Mouse (Mus musculus): ENCODE data around the gene Tmem19. TPM values are rescaled to one million over a fixed set of nuclear protein-coding genes. Genes with fewer than 3 reads are reported as not detected.
A peak's percentile ranks its signal among the peaks of the same experiment; 100 is the strongest.

The Tmem19 gene
- polyA plus RNA-seq, 1 experiment, result 28.3 TPM

DNA sequence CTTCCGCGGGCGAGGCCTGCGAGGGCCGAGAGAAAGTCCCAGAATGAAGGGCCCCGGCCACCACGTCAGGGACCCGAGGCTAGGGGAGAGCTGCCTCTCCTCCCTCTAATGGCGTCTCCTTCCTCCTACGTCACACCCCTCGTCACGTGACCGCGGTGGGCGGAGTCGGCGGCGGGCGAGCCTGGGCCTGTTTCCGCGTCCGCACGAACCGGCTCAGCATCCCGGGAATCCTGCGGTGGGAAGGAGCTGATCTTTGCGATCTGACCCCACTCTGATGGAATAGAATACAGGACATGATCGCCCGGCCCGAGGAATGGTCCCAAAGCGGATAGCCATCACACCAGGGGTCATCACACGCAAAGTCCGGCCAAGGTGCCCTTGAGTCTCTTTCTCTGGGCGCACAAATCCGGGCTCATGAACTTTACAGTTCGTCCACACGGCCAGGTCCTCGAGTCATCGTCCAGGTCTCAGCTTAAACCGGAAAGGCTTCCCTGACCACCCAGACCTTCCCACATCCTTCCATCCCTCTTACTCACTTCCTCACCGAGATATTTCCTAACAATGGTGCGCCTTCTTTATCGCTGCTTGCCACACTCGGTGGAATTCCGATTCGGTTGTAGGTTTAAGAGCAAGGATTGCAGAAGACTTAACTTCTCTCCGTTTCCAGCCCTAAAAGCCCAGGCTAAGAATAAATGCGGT lies 46.7 kb downstream of the Tmem19 start, which contains the start of gene Rab21:
Rab21 (minus strand) TSS at position 122 of the 699 bp plus-strand sequence.
- Histone ChIP-seq H3K9me3 (replicated peaks; ENCODE audit: control insufficient read depth, insufficient read depth, low read length, poor library complexity, severe bottlenecking) (no peaks in the 10 kb centered on the region), H3K4me3 (ENCODE audit: low read depth, low read length) (peak within 1 kb of the TSS; percentile 98), H3K4me1 (ENCODE audit: control insufficient read depth, insufficient read depth, low read length) (peaks cover 2% of the 10 kb centered on the region), H3K36me3 (ENCODE audit: control insufficient read depth, insufficient read depth, low read length, poor library complexity, severe bottlenecking) (no peaks in the 10 kb centered on the region; the same call in 1 of the 2 replicates), H3K27ac (ENCODE audit: insufficient read depth, low read length) (peak within 1 kb of the TSS; percentile 88), H3K27me3 (ENCODE audit: control insufficient read depth, insufficient read depth, low read length, poor library complexity, severe bottlenecking) (no peaks in the 10 kb centered on the region), H3K9ac (ENCODE audit: low read depth, poor library complexity, severe bottlenecking) (peak within 1 kb of the TSS; percentile 91)
- TF ChIP-seq CTCF (IDR thresholded peaks at IDR 0.05; ENCODE audit: low read depth, low read length), result no peak
- peak; percentile 85 for TF ChIP-seq POLR2A (IDR thresholded peaks at IDR 0.05; ENCODE audit: insufficient read depth, low read length)
- peak; percentile 74; the same call in 1 of the 2 replicates for TF ChIP-seq EP300 (IDR thresholded peaks at IDR 0.05; ENCODE audit: insufficient read depth, low read depth, low read length)

DNA sequence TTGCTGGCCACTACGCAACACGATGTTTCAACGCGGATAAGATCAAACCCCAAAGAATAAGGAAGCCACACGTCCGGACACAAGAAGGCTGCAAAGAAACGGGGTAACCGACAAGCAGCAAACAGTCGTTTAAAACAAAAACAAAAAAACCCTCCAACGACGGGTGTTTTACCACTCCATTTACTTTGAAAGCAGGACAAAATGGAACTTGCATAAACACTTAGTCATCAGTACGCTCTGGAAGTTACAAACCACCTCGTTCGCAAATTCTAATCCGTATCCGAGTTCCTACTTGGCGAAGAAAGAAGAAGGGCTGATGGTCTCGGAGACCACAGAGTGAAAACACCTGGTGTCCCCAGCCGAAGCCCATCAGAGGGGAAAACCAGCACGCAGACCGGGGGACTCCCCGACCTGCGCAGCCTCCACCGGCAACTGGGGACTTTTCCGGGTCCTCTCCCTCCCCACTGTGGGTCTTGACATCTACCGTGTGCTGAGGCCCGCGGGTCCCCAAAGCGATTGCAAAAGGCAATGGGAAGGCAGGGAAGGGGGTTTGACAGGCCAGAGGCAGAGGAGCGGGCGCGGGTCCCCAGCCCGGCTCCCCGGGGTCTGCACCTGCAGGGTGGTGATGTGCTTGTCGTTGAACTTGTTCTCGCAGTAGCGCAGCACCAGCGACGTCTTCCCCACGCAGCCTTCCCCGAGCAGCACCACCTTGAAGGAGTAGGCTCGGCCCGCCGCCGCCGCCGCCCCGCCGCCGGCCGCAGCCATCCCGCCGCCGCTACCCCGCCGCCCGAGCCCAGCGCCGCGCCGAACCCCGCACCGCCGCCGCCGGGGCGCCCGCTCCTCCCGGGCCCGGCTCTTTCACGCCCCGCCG lies 47.5 kb downstream of the Tmem19 start:
- Histone ChIP-seq H3K4me3 (ENCODE audit: low read depth, low read length) (peak overlapping the region; percentile 98), H3K9me3 (replicated peaks; ENCODE audit: control insufficient read depth, insufficient read depth, low read length, poor library complexity, severe bottlenecking) (no peaks in the 10 kb centered on the region), H3K27ac (ENCODE audit: insufficient read depth, low read length) (no peak overlapping the region), H3K36me3 (ENCODE audit: control insufficient read depth, insufficient read depth, low read length, poor library complexity, severe bottlenecking) (no peaks in the 10 kb centered on the region; the same call in 1 of the 2 replicates), H3K27me3 (ENCODE audit: control insufficient read depth, insufficient read depth, low read length, poor library complexity, severe bottlenecking) (no peaks in the 10 kb centered on the region), H3K4me1 (ENCODE audit: control insufficient read depth, insufficient read depth, low read length) (peaks cover 2% of the 10 kb centered on the region), H3K9ac (ENCODE audit: low read depth, poor library complexity, severe bottlenecking) (peak overlapping the region; percentile 91)
- TF ChIP-seq EP300 (IDR thresholded peaks at IDR 0.05; ENCODE audit: insufficient read depth, low read depth, low read length) (no peak), CTCF (IDR thresholded peaks at IDR 0.05; ENCODE audit: low read depth, low read length) (no peak), POLR2A (IDR thresholded peaks at IDR 0.05; ENCODE audit: insufficient read depth, low read length) (no peak)

DNA sequence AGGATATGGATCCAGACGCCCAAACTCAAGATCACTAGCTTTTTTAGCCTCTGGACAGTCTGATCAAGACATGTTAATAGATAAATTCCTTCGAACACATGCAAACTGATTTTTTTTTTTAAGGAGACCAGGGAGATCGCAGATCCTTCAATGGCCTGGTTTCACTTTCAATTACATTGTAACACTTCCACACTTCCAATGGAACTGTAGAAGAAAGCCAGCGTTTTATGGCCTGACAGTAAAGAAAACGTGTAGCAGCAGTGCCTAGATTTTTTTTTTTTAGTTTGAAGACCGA lies 48.1 kb downstream of the Tmem19 start:
- H3K4me1 ChIP-seq (ENCODE audit: control insufficient read depth, insufficient read depth, low read length), result peaks cover 2% of the 10 kb centered on the region
- no peak for TF ChIP-seq EP300 (IDR thresholded peaks at IDR 0.05; ENCODE audit: insufficient read depth, low read depth, low read length)
- TF ChIP-seq POLR2A (IDR thresholded peaks at IDR 0.05; ENCODE audit: insufficient read depth, low read length), result no peak
- no peak for TF ChIP-seq CTCF (IDR thresholded peaks at IDR 0.05; ENCODE audit: low read depth, low read length)
- H3K9me3 ChIP-seq (replicated peaks; ENCODE audit: control insufficient read depth, insufficient read depth, low read length, poor library complexity, severe bottlenecking), result no peaks in the 10 kb centered on the region
- peak overlapping the region; percentile 91 for H3K9ac ChIP-seq (ENCODE audit: low read depth, poor library complexity, severe bottlenecking)
- H3K27me3 ChIP-seq (ENCODE audit: control insufficient read depth, insufficient read depth, low read length, poor library complexity, severe bottlenecking), result no peaks in the 10 kb centered on the region
- H3K4me3 ChIP-seq (ENCODE audit: low read depth, low read length), result peak overlapping the region; percentile 98
- no peak overlapping the region for H3K27ac ChIP-seq (ENCODE audit: insufficient read depth, low read length)
- no peaks in the 10 kb centered on the region; the same call in 1 of the 2 replicates for H3K36me3 ChIP-seq (ENCODE audit: control insufficient read depth, insufficient read depth, low read length, poor library complexity, severe bottlenecking)

DNA sequence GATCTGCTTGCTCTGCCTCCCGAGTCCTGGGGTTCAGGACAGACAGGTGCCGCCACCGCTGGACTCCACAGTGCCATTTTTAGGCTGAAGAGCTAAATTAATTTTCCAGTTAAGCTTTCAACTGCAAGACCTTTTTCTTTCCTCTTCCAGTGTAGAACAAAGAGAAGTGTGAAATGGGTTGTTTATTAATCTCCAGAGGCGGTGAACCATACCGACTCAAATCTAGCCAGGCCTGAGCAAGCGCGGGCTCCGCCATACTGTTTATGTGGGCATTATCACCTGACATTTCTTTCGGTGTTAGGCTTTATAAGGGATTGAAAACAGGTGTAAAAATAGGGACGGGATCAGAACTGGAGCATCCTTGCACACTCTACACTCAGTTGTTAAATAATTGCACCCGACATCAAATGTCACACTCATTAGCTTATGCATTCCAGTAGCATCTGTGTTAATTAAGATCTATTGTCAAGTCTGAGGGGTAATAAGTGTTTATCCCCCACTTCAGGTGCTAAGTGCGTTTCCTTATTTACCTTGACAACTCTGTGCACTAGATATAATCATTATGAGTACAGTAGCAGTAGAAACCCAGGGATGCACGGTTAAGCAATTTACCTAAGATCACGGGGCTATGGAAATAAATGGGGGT lies 48.5 kb downstream of the Tmem19 start:
- Histone ChIP-seq H3K36me3 (ENCODE audit: control insufficient read depth, insufficient read depth, low read length, poor library complexity, severe bottlenecking) (no peaks in the 10 kb centered on the region; the same call in 1 of the 2 replicates), H3K27me3 (ENCODE audit: control insufficient read depth, insufficient read depth, low read length, poor library complexity, severe bottlenecking) (no peaks in the 10 kb centered on the region), H3K9me3 (replicated peaks; ENCODE audit: control insufficient read depth, insufficient read depth, low read length, poor library complexity, severe bottlenecking) (no peaks in the 10 kb centered on the region), H3K4me3 (ENCODE audit: low read depth, low read length) (no peak overlapping the region), H3K27ac (ENCODE audit: insufficient read depth, low read length) (no peak overlapping the region), H3K4me1 (ENCODE audit: control insufficient read depth, insufficient read depth, low read length) (peaks cover 2% of the 10 kb centered on the region), H3K9ac (ENCODE audit: low read depth, poor library complexity, severe bottlenecking) (peak overlapping the region; percentile 91)
- no peak for TF ChIP-seq POLR2A (IDR thresholded peaks at IDR 0.05; ENCODE audit: insufficient read depth, low read length)
- TF ChIP-seq CTCF (IDR thresholded peaks at IDR 0.05; ENCODE audit: low read depth, low read length), result no peak
- TF ChIP-seq EP300 (IDR thresholded peaks at IDR 0.05; ENCODE audit: insufficient read depth, low read depth, low read length), result no peak

DNA sequence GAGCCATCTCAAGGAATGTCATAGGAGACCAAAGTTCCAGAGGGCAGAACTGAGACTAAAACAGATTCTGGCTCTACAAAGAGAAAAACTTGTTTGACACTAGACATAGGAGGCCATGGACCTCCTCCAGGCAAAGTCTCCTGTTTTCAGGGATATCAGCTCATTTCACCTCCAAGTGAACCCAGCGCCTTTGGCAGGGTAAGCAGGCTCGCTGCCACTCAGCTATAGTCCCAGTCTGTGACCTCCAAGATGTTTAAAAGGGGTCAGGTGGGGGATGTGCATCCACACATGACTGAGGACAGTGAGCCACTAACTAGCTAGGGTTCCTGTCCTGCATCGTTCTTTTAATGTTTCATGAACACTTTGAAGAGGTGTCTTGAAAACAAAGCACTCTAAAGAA lies 49.6 kb downstream of the Tmem19 start:
- Histone ChIP-seq H3K9me3 (replicated peaks; ENCODE audit: control insufficient read depth, insufficient read depth, low read length, poor library complexity, severe bottlenecking) (no peaks in the 10 kb centered on the region), H3K27me3 (ENCODE audit: control insufficient read depth, insufficient read depth, low read length, poor library complexity, severe bottlenecking) (no peaks in the 10 kb centered on the region), H3K27ac (ENCODE audit: insufficient read depth, low read length) (no peak overlapping the region), H3K4me3 (ENCODE audit: low read depth, low read length) (no peak overlapping the region), H3K9ac (ENCODE audit: low read depth, poor library complexity, severe bottlenecking) (no peak overlapping the region), H3K36me3 (ENCODE audit: control insufficient read depth, insufficient read depth, low read length, poor library complexity, severe bottlenecking) (no peaks in the 10 kb centered on the region; the same call in 1 of the 2 replicates), H3K4me1 (ENCODE audit: control insufficient read depth, insufficient read depth, low read length) (peaks cover 2% of the 10 kb centered on the region)
- no peak for TF ChIP-seq POLR2A (IDR thresholded peaks at IDR 0.05; ENCODE audit: insufficient read depth, low read length)
- TF ChIP-seq EP300 (IDR thresholded peaks at IDR 0.05; ENCODE audit: insufficient read depth, low read depth, low read length), result no peak
- TF ChIP-seq CTCF (IDR thresholded peaks at IDR 0.05; ENCODE audit: low read depth, low read length), result no peak
